Mouse (Mus musculus) A20 (cell line): ENCODE results near the gene Pik3c2b.

ENCODE experiments used
- DNase-seq: peaks from one replicate; pipeline ENCODE4 v3.0.0-alpha.2; 2011; ENCODE audit warnings: low read depth, low spot score

The Pik3c2b gene

DNA sequence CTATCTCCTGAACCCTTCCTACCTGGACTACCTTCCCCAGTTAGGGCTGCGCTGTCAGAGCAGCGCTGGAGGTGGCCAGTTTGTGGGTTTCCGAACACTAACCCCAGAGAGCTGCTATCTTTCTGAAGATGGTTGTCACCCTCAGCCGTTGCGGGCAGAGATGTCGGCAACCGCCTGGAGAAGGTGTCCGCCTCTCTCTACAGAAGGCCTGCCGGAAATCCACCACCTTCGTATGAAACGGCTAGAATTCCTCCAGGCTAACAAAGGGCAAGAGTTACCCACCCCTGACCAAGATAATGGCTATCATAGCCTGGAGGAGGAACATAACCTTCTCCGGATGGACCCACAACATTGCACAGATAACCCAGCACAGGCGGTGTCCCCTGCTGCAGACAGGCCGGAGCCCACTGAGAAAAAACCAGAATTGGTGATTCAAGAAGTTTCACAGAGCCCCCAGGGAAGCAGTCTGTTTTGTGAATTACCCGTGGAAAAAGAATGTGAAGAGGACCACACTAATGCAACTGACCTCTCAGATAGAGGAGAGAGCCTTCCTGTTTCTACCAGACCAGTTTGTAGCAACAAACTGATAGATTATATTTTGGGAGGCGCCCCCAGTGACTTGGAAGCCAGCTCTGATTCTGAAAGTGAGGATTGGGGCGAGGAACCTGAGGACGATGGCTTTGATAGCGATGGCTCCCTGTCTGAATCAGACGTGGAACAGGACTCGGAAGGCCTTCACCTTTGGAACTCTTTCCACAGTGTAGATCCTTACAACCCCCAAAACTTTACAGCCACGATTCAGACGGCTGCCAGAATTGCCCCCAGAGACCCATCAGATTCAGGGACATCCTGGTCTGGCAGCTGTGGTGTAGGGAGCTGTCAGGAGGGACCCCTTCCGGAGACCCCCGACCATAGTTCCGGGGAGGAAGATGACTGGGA lies 87.2 kb downstream of the Pik3c2b start:
- peak; percentile 35 for DNase-seq

- DNase-seq: peak; percentile 43
These were observed 88.0 kb downstream of the Pik3c2b start for GRCm38 (mm10) chr1:133133425-133133824.

GRCm38 (mm10) chr1:133134071-133134470 lies 88.6 kb downstream of the Pik3c2b start:
- peak; percentile 46 for DNase-seq

DNA sequence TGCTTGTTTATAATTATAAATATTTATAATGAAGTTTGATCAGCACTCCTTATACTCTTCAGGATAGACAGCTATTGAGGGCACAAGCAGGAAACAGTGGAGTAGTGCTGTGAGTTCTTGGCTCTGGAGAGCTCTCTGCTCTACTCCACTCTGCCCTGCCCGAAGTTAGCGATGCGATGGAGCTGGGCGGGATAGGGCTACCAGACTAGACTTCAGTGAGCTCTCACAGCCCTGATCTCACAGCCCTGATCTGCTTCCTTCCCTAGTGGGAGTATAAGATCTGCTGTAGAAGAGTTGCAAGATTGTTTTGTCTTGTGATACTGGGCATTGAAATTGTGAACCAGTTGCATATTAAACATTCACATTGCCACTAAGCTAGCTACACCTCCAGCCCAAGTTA lies 89.4 kb downstream of the Pik3c2b start:
- DNase-seq: peak; percentile 37

- DNase-seq: peak; percentile 53
These were observed 90.3 kb downstream of the Pik3c2b start for GRCm38 (mm10) chr1:133135808-133136207.

- no peak for DNase-seq
These were observed 92.9 kb downstream of the Pik3c2b start for GRCm38 (mm10) chr1:133138401-133138800.

DNA sequence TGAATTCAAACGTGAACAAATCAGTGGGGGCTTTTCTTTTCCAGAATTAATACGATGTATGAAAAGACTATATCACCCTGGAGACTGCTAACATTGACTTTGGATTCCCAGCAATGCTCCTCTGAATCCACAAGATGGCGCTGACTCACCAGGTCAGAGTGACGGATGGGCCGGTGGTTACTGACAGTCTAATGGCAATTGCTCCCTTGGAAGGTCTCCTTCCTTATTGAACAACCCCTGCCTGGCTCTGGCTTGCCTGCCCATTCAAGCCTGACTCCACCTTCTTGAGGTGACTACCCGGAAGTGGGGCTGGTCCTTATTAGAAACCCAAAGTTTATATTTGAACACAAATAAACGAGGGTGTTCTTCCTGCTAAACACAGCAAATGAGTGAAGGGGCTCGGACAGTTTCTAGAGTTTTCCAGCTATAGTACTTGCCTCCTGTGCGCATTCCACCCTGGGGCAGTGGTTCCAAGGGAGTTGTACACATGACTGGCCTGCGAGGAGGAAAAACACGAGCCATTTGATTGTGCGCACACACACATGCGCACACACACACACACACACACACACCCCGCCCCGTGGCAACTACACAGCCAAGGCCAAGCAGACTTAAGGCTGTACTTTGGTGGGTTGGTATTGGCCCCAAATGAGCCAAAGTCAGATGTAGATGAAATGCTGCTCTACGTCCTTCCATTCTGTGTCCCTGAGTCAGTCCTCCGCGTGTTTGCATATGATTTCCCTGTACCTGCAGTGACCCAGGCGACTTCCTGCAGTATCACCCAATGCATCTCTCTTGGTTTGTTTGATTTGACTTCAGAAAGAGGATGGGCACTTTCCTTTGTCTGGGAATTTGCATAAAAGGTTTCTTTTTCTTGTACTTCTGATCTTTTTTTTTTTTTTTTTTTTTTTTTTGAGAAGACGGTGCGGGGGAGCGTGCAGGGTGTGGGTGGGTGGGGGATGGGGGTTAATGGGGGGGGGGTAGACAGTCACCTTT lies 100.8 kb downstream of the Pik3c2b start:
- peak; percentile 63 for DNase-seq

GRCm38 (mm10) chr1:133147324-133147723 lies 101.9 kb downstream of the Pik3c2b start:
- no peak for DNase-seq

DNA sequence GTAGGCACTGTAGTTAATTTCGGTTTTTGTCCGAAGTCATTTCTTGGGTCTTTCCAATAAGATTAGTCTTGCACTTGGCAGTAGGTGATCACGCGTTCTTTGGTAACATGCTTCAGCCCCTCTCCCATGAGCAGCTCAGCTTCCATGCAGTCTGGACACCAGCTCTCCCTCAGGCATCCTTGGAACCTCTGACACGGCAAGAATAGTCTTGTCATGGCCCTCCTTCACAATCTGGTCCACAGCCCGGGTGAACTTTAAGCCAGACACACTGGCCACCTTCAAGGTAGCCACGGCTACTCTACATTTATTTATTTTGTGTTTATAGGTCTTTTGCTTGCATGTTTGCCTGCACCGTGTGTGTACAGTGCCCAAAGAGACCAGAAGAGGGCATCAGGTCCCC lies 102.7 kb downstream of the Pik3c2b start:
- no peak for DNase-seq

GRCm38 (mm10) chr1:133150556-133150955 lies 105.1 kb downstream of the Pik3c2b start:
- DNase-seq: no peak

DNA sequence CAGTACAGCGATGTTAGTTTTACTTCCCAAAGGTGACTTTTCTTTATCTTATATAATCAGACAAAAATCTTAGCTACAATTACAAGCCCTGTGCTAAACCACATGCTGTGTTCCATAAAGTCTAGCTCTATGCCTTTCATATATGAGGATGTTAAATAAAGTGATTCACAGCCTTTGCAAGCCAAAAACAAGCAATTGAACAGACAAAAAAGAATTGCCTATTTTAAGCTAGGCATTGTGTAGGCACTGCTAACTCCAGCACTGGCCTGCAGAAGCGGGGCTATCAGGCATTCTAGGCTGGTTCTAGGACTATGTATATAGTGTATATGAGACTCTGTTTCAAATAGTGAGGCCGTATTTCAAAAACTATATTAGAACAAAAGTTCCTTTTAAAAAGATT lies 106.7 kb downstream of the Pik3c2b start:
- DNase-seq: no peak

DNA sequence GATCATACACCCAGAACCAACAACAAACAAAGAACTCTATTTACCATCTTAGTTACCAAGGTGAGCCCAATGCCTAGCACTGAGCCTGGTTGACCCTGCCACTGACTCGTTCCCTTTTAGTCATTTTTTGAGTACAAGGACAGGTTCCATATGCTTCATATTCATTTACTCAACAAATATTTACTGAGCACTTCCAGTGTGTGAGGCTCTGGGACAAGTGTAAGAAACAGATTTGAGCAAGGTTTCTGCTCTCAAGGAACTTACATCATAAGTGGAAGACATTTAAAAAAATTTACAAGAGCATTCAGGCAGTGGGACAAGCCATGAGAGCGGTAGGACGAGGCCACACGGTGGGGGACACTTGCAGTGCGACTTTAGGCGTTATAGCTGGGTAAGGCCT lies 109.8 kb downstream of the Pik3c2b start:
- DNase-seq: no peak
